Comparison of ENCODE assay signal across 11 mouse cellular contexts in genomic region chr7:139235651-139236358, GRCm38 (mm10). TPM values are rescaled to one million over a fixed set of nuclear protein-coding genes. Genes with fewer than 3 reads are reported as not detected.
DNase-seq lines count a peak whose midpoint lies in the region; ATAC-seq lines count a peak whose summit lies in the region.
"Had no signal": no experiment of that assay in that cellular context is flagged by ENCODE, and none has a peak within 500 bp of the region (broad histone marks: within the 10 kb centered on the region; RNA-seq: fewer than 3 reads in every experiment).

No protein-coding gene starts in this region.

- H3K27me3 ChIP-seq in lung, embryonic 15.5 days, result no peaks in the 10 kb centered on the region
- H3K27me3 ChIP-seq in heart, embryonic 12.5 days (replicated peaks), result no peaks in the 10 kb centered on the region
- peaks cover 2% of the 10 kb centered on the region for H3K27me3 ChIP-seq in hindbrain, embryonic 16.5 days (replicated peaks; ENCODE audit: control insufficient read depth, insufficient read depth, low read length)

- no peak overlapping the region for H3K9ac ChIP-seq in lung, embryonic 15.5 days
- 0 out of 2 replicates have a peak overlapping the region, but pooled peaks have one; percentile 2 for H3K9ac ChIP-seq in heart, embryonic 12.5 days
- no peak overlapping the region for H3K9ac ChIP-seq in hindbrain, embryonic 16.5 days (ENCODE audit: low read depth, low read length)

- peaks cover 21% of the 10 kb centered on the region for H3K4me1 ChIP-seq in lung, embryonic 15.5 days
- peaks cover 22% of the 10 kb centered on the region for H3K4me1 ChIP-seq in heart, embryonic 12.5 days (replicated peaks)
- peaks cover 11% of the 10 kb centered on the region; the same call in 1 of the 2 replicates for H3K4me1 ChIP-seq in hindbrain, embryonic 16.5 days (ENCODE audit: control insufficient read depth, insufficient read depth, low read depth, low read length)

- peak; percentile 15 for DNase-seq in cerebellum, adult 9-11 months
- no peak for DNase-seq in cerebellum, adult 8-10 months
- no peak for DNase-seq in lung, postnatal 14 days
- peak; percentile 37 for DNase-seq in naive thymus-derived CD4-positive, alpha-beta T cell, adult 2 months (ENCODE audit: low read depth)
- no peak for DNase-seq in cerebellum, adult 11-12 months
- DNase-seq: cerebellum, adult 18-20 months; kidney, adult 9 months had no signal

- WGBS in lung, embryonic 15.5 days, result 68% methylated on average over 12 of the region's 12 CpGs
- WGBS in heart, embryonic 12.5 days, result 81% methylated on average over 12 of the region's 12 CpGs
- WGBS in hindbrain, embryonic 16.5 days, result 80% methylated on average over 12 of the region's 12 CpGs

- H3K4me2 ChIP-seq in lung, embryonic 15.5 days, result no peak overlapping the region
- no peak overlapping the region for H3K4me2 ChIP-seq in heart, embryonic 12.5 days
- no peak overlapping the region for H3K4me2 ChIP-seq in hindbrain, embryonic 16.5 days (ENCODE audit: low read length)

- 0 out of 2 replicates have a peak, but pooled peaks have one; percentile 4 for ATAC-seq in lung, embryonic 15.5 days (ENCODE audit: borderline replicate concordance, extremely low read depth, low FRiP score, low TSS enrichment)
- ATAC-seq in heart, embryonic 12.5 days (ENCODE audit: insufficient number of reproducible peaks, low FRiP score), result peak; percentile 19; the same call in 1 of the 2 replicates
- no peak for ATAC-seq in hindbrain, embryonic 16.5 days

- H3K4me3 ChIP-seq in lung, embryonic 15.5 days, result no peak overlapping the region
- no peak overlapping the region for H3K4me3 ChIP-seq in heart, embryonic 12.5 days
- no peak overlapping the region for H3K4me3 ChIP-seq in hindbrain, embryonic 16.5 days (ENCODE audit: low read length)
- H3K4me3 ChIP-seq: limb, embryonic 13.5 days had no signal

- H3K36me3 ChIP-seq in lung, embryonic 15.5 days, result no peaks in the 10 kb centered on the region
- no peaks in the 10 kb centered on the region for H3K36me3 ChIP-seq in heart, embryonic 12.5 days
- no peaks in the 10 kb centered on the region for H3K36me3 ChIP-seq in hindbrain, embryonic 16.5 days (ENCODE audit: control insufficient read depth, insufficient read depth, low read length)
- H3K36me3 ChIP-seq: limb, embryonic 13.5 days had no signal

- H3K27ac ChIP-seq in lung, embryonic 15.5 days, result 0 out of 2 replicates have a peak overlapping the region, but pooled peaks have one; percentile 3
- H3K27ac ChIP-seq in heart, embryonic 12.5 days (ENCODE audit: poor library complexity, severe bottlenecking), result peak overlapping the region; percentile 72; the same call in 1 of the 2 replicates
- H3K27ac ChIP-seq in hindbrain, embryonic 16.5 days (ENCODE audit: low read depth, low read length), result no peak overlapping the region
- H3K27ac ChIP-seq: limb, embryonic 13.5 days had no signal

- no peaks in the 10 kb centered on the region for H3K9me3 ChIP-seq in lung, embryonic 15.5 days
- no peaks in the 10 kb centered on the region for H3K9me3 ChIP-seq in heart, embryonic 12.5 days (replicated peaks)
- H3K9me3 ChIP-seq in hindbrain, embryonic 16.5 days (ENCODE audit: control insufficient read depth, low read length), result no peaks in the 10 kb centered on the region
- H3K9me3 ChIP-seq: limb, embryonic 13.5 days had no signal

RNA-seq across cellular contexts. Expression of gene Pwwp2b, which starts 12.5 kb away (rescaled TPM):
- 14.9 and 15.4 TPM in 2 replicates for polyA plus RNA-seq in lung, embryonic 15.5 days (2015; fragmentation: Nextera tagmentation; extraction: Ambion mirVana)
- 8.0 and 9.2 TPM in 2 replicates for polyA plus RNA-seq in heart, embryonic 12.5 days (2016; fragmentation: Nextera tagmentation; extraction: Ambion mirVana)
- polyA plus RNA-seq in hindbrain, embryonic 16.5 days (2015; fragmentation: Nextera tagmentation; extraction: Ambion mirVana), result 5.6 and 6.4 TPM in 2 replicates

RNA-seq across cellular contexts. Expression of gene Stk32c, which starts 22.7 kb away (rescaled TPM):
- 0.22 TPM in 1 of 2 replicates, not detected in the other for polyA plus RNA-seq in lung, embryonic 15.5 days (2015; fragmentation: Nextera tagmentation; extraction: Ambion mirVana)
- 0.08 TPM in 1 of 2 replicates, not detected in the other for polyA plus RNA-seq in heart, embryonic 12.5 days (2016; fragmentation: Nextera tagmentation; extraction: Ambion mirVana)
- polyA plus RNA-seq in hindbrain, embryonic 16.5 days (2015; fragmentation: Nextera tagmentation; extraction: Ambion mirVana), result 2.9 and 3.0 TPM in 2 replicates

RNA-seq across cellular contexts. Expression of gene Lrrc27, which starts 23.0 kb away (rescaled TPM):
- polyA plus RNA-seq in lung, embryonic 15.5 days (2015; fragmentation: Nextera tagmentation; extraction: Ambion mirVana), result 2.6 and 3.1 TPM in 2 replicates
- polyA plus RNA-seq in heart, embryonic 12.5 days (2016; fragmentation: Nextera tagmentation; extraction: Ambion mirVana), result 2.7 and 3.4 TPM in 2 replicates
- polyA plus RNA-seq in hindbrain, embryonic 16.5 days (2015; fragmentation: Nextera tagmentation; extraction: Ambion mirVana), result 3.8 and 6.8 TPM in 2 replicates

Comparison
In these comparisons a context has a peak if more than half of its experiments do, and no peak if none do; other contexts are left out.
1. DNase-seq: peak in cerebellum, adult 9-11 months (single experiment) and naive thymus-derived CD4-positive, alpha-beta T cell, adult 2 months (single experiment); none in cerebellum, adult 8-10 months (single experiment), lung, postnatal 14 days (single experiment) and cerebellum, adult 11-12 months (single experiment).